Mouse (Mus musculus): ENCODE measurements around the gene Csf2ra. TPM values are rescaled to one million over a fixed set of nuclear protein-coding genes. Genes with fewer than 3 reads are reported as not detected.
"Not testable (repeated sequence)": the region's sequence is repeated elsewhere in the genome, so short reads cannot be mapped to it uniquely, and the experiment has no call there.

Csf2ra gene
- polyA plus RNA-seq, 1 experiment from 2014 or later: 37.9 TPM

DNA sequence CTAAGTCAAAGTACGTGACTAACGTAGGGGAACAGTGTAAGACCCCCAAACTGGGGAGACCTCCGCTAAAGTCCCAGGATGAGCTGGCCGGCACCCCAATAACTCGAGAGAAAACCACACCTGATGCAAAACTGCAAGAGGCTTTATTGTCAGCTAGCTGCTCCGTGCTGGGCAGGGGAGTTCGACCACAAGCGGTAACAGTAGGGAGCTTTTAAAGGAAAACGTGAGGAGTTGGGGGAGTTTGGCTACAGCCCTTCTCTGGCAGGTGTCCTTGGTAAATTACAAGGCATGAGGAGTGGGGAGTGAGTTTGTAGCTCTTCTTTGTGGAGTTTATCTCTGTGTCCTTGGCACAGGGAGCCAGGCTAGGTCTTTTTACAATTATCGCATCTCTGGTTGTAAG is 28.4 kb downstream of the Csf2ra start:
- H3K9ac ChIP-seq (replicated peaks): no peak overlapping the region
- H3K4me2 ChIP-seq (replicated peaks): no peak overlapping the region
- H3K36me3 ChIP-seq: no peaks in the 10 kb centered on the region
- no peaks in the 10 kb centered on the region for H3K4me1 ChIP-seq
- no peaks in the 10 kb centered on the region for H3K27me3 ChIP-seq
- no peaks in the 10 kb centered on the region for H3K9me3 ChIP-seq
- H3K27ac ChIP-seq (replicated peaks): no peak overlapping the region
- WGBS: 25% methylated on average over 10 of the region's 10 CpGs
- no peak for ATAC-seq (ENCODE audit: low FRiP score, low read depth)
- H3K4me3 ChIP-seq: no peak overlapping the region

DNA sequence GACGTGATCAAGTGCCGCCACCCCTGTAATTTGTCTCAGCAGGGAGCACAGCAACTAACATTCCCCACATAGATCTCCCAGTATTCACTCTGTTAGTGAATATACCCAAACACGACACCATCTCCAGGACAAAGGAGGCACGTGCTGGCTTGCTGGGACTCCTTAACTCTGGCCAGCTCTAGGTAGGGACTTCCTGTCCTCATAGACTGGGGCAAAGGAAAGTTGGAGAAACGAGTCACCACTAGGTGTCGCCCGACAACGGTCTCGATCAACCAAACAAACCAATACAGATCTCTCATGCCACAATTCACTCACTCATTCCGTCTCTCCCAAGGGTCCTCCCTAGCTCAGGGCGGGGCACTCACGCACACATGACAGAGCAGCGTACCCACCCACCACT is 28.9 kb downstream of the Csf2ra start:
- no peaks in the 10 kb centered on the region for H3K4me1 ChIP-seq
- no peak overlapping the region for H3K9ac ChIP-seq (replicated peaks)
- no peaks in the 10 kb centered on the region for H3K27me3 ChIP-seq
- no peaks in the 10 kb centered on the region for H3K9me3 ChIP-seq
- WGBS: 14% methylated on average over 13 of the region's 13 CpGs
- H3K27ac ChIP-seq (replicated peaks): no peak overlapping the region
- ATAC-seq (ENCODE audit: low FRiP score, low read depth): no peak
- no peak overlapping the region for H3K4me3 ChIP-seq
- H3K4me2 ChIP-seq (replicated peaks): no peak overlapping the region
- H3K36me3 ChIP-seq: no peaks in the 10 kb centered on the region

DNA sequence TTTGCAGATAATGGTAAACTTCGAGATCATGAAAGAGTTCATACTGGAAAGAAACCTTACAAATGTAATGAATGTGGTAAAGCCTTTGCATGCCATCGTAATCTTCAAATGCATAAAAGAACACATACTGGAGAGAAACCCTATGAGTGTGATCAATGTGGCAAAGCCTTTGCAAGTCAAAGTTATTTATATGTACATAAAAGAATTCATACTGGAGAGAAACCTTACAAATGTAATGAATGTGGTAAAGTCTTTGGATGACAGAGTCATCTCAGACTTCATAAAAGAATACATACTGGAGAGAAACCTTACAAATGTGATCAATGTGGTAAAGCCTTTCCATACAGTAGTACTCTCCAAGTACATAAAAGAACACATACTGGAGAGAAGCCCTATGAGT is 44.6 kb downstream of the Csf2ra start, which contains the start of gene Gm6020:
Gene Gm6020, plus strand, starts transcription at position 301 of the 400 bp plus-strand sequence.
- H3K27ac ChIP-seq (replicated peaks); H3K4me1 ChIP-seq; H3K36me3 ChIP-seq; H3K4me2 ChIP-seq (replicated peaks); ATAC-seq (ENCODE audit: low FRiP score, low read depth); H3K27me3 ChIP-seq; H3K9ac ChIP-seq (replicated peaks); H3K4me3 ChIP-seq: not testable (repeated sequence)
- WGBS: 82% methylated on average over 2 of the region's 2 CpGs
- H3K9me3 ChIP-seq: 0 out of 2 replicates have a peak, but pooled peaks cover 22% of the 10 kb centered on the region

DNA sequence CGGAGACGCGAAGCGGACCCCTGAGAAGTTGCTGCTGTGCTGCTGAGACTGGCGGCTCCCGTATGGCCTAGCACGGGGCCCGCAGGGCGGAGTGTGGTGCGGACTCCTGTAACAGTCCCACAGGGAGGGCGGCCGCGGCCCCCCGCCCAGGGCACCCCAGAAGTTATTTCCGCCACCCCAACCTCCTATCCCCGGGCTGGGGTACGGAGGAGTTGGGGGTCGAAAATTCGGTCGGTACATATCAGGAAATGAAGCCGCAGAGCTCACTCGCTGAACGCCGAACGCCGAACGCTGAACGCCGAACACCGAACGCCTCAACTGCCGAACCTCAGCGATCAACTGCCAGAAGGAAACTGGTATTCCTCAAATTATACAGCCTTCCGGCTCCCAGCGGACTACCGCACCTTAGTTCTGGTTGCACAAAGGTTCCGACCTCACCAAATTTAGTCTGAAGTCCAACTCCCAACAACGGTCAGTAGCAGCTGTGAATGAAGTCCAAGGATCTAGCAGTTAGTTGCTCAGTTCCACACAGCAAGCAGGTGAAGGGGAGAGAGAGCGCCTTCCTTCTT is 52.4 kb downstream of the Csf2ra start, which contains the start of gene Gm7102:
Gene Gm7102, minus strand, starts transcription at position 554 of the 569 bp plus-strand sequence.
- no peaks in the 10 kb centered on the region for H3K36me3 ChIP-seq
- H3K4me2 ChIP-seq (replicated peaks): peak within 1 kb of the TSS; percentile 45
- WGBS: 44% methylated on average over 39 of the region's 39 CpGs
- H3K9ac ChIP-seq (replicated peaks): no peak within 1 kb of the TSS
- H3K4me1 ChIP-seq: no peaks in the 10 kb centered on the region
- peak within 1 kb of the TSS; percentile 35 for H3K4me3 ChIP-seq
- no peak for ATAC-seq (ENCODE audit: low FRiP score, low read depth)
- H3K9me3 ChIP-seq: 0 out of 2 replicates have a peak, but pooled peaks cover 9% of the 10 kb centered on the region
- no peaks in the 10 kb centered on the region for H3K27me3 ChIP-seq
- no peak within 1 kb of the TSS for H3K27ac ChIP-seq (replicated peaks)

Other genes with a start within 250 kb of the Csf2ra start
- 36.2 and 38.7 TPM in 2 replicates for gene Zfp950, start 87.6 kb downstream of the Csf2ra start, polyA plus RNA-seq (2016; fragmentation: Nextera tagmentation; extraction: Ambion mirVana)
- 0.17 and 0.21 TPM in 2 replicates for gene Gm7102, start 52.1 kb downstream of the Csf2ra start, polyA plus RNA-seq (2016; fragmentation: Nextera tagmentation; extraction: Ambion mirVana)
- not detected in 2 replicates for gene Gm6020, start 44.5 kb downstream of the Csf2ra start, polyA plus RNA-seq (2016; fragmentation: Nextera tagmentation; extraction: Ambion mirVana)
- gene Gm21060, start 68.6 kb upstream of the Csf2ra start, polyA plus RNA-seq (2016; fragmentation: Nextera tagmentation; extraction: Ambion mirVana): not detected in 2 replicates